Mouse (Mus musculus): ENCODE data around the gene Cntn2.

DNA sequence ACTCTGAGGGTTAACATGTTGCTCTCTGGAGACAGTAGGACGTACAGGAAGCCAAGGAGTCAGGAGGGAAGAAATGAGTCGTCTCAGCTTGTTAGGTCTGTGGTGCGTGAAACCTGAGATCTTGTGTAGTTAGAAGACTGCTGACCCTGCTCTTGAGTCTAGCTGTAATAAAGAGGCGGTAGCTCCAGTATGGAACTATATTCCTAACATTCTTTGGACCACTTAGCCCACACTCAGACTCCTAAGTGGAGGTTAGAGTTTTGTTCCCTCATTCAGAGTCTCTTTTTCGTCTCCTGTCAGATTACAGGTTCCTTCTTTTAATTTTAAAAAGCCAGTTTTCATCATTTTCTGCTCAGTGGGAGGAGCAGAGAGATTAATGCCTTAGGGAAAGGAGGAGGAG, 78.4 kb downstream of the Cntn2 start:
- TF ChIP-seq CTCF (conservative IDR thresholded peaks at IDR 0.05; ENCODE audit: insufficient read depth, insufficient read length, low read depth, low read length) (no peak), POLR2A (IDR thresholded peaks at IDR 0.05; ENCODE audit: low read depth, low read length) (no peak)
